Mouse (Mus musculus) MEL (cell line): Measurements from ENCODE around the gene Fer1l5. TPM values are rescaled to one million over a fixed set of nuclear protein-coding genes. Genes with fewer than 3 reads are reported as not detected.
A peak's percentile ranks its signal among the peaks of the same experiment; 100 is the strongest.

Experiments used
- DNase-seq: peaks from one replicate; pipeline ENCODE4 v3.0.0; 2011; ENCODE audit warnings: low read depth, low spot score
- H3K27ac ChIP-seq: 2 replicates; pipeline ENCODE4 v1.5.1; 2012; ENCODE audit warnings: low read depth, mild to moderate bottlenecking, control low read depth, low read length, moderate library complexity; ENCODE audit not compliant: control insufficient read depth
- H3K27me3 ChIP-seq, 2 experiments: fragments of 150-350 bp in 1 of 2; sonication (generic) in 1 of 2; 2 replicates each; pipeline ENCODE4 v1.6.1; 2012; ENCODE audit warnings: low read length in 2 of 2, mild to moderate bottlenecking in 2 of 2, improper control_type of control experiment in 1 of 2, moderate library complexity in 1 of 2; ENCODE audit not compliant: insufficient read depth in 2 of 2, control insufficient read depth in 1 of 2
- H3K36me3 ChIP-seq, 2 experiments: 2 replicates each; pipeline ENCODE4 v1.6.1; 2012 to 2014; ENCODE audit warnings: low read length in 2 of 2, improper control_type of control experiment in 1 of 2, inconsistent platforms in 1 of 2, mild to moderate bottlenecking in 1 of 2; ENCODE audit not compliant: insufficient read depth in 2 of 2, control insufficient read depth in 1 of 2
- H3K4me1 ChIP-seq, 2 experiments: fragments of 150-350 bp in 1 of 2; sonication (generic) in 1 of 2; 2 replicates each; pipeline ENCODE4 v1.6.1; 2012; ENCODE audit warnings: low read length in 2 of 2, improper control_type of control experiment in 1 of 2, mild to moderate bottlenecking in 1 of 2; ENCODE audit not compliant: insufficient read depth in 2 of 2, control insufficient read depth in 1 of 2
- H3K4me3 ChIP-seq, 2 experiments: fragments of 150-350 bp in 1 of 2; sonication (generic) in 1 of 2; 2 replicates each; pipeline ENCODE4 v1.5.1; 2012; ENCODE audit warnings: low read depth in 2 of 2, low read length in 2 of 2, mild to moderate bottlenecking in 2 of 2, moderate library complexity in 2 of 2, control low read depth in 1 of 2, improper control_type of control experiment in 1 of 2; ENCODE audit not compliant: control insufficient read depth in 1 of 2, insufficient read depth in 1 of 2
- H3K79me2 ChIP-seq: 2 replicates; pipeline ENCODE4 v1.6.1; 2012; ENCODE audit warnings: mild to moderate bottlenecking, low read length, moderate library complexity; ENCODE audit not compliant: control insufficient read depth, poor library complexity, insufficient read depth
- H3K9ac ChIP-seq: 2 replicates; pipeline ENCODE4 v1.6.1; 2012; ENCODE audit warnings: low read depth, mild to moderate bottlenecking, control low read depth, low read length, moderate library complexity; ENCODE audit not compliant: control insufficient read depth, poor library complexity, severe bottlenecking
- H3K9me3 ChIP-seq: fragments of 150-350 bp; sonication (generic); replicated peaks from 2 replicates; pipeline ENCODE4 v1.6.1; 2012; ENCODE audit warnings: mild to moderate bottlenecking, low read length, improper control_type of control experiment, moderate library complexity; ENCODE audit not compliant: insufficient read depth
- CHD2 ChIP-seq: IDR thresholded peaks from 2 replicates; pipeline ENCODE4 v1.6.1; 2011; ENCODE audit warnings: low read length, improper control_type of control experiment
- CTCF ChIP-seq, 3 experiments: IDR thresholded peaks in 2 of 3; conservative IDR thresholded peaks in 1 of 3; 2 replicates each; pipeline ENCODE4 v1.5.1; 2011 to 2012; ENCODE audit warnings: low read length in 3 of 3, low read depth in 2 of 3, mild to moderate bottlenecking in 2 of 3, improper control_type of control experiment in 1 of 3, inconsistent platforms in 1 of 3, mixed read lengths in 1 of 3, moderate library complexity in 1 of 3; ENCODE audit not compliant: control insufficient read depth in 1 of 3, insufficient read depth in 1 of 3, poor library complexity in 1 of 3, severe bottlenecking in 1 of 3
- E2F4 ChIP-seq: IDR thresholded peaks from 2 replicates; pipeline ENCODE4 v1.6.1; 2011; ENCODE audit warnings: low read depth, low read length, improper control_type of control experiment, borderline replicate concordance
- EP300 ChIP-seq, 2 experiments: IDR thresholded peaks; 2 replicates each; pipeline ENCODE4 v1.6.1; 2011; ENCODE audit warnings: improper control_type of control experiment in 2 of 2, low read length in 2 of 2, low read depth in 1 of 2, mild to moderate bottlenecking in 1 of 2
- ETS1 ChIP-seq: IDR thresholded peaks from 2 replicates; pipeline ENCODE4 v1.6.1; 2012; ENCODE audit warnings: low read depth, mild to moderate bottlenecking, inconsistent platforms, low read length, improper control_type of control experiment, moderate library complexity
- GABPA ChIP-seq: IDR thresholded peaks from 2 replicates; pipeline ENCODE4 v1.6.1; 2012; ENCODE audit warnings: low read depth, mild to moderate bottlenecking, inconsistent platforms, low read length, improper control_type of control experiment, moderate library complexity
- GATA1 ChIP-seq: IDR thresholded peaks from 2 replicates; pipeline ENCODE4 v1.6.1; 2011; ENCODE audit warnings: low read depth, low read length, improper control_type of control experiment
- KAT2A ChIP-seq: conservative IDR thresholded peaks from 2 replicates; pipeline ENCODE4 v1.6.1; 2012; ENCODE audit warnings: low read depth, low read length, improper control_type of control experiment, inconsistent platforms
- MAFK ChIP-seq: IDR thresholded peaks from 2 replicates; pipeline ENCODE4 v1.6.1; 2011; ENCODE audit warnings: low read depth, mild to moderate bottlenecking, low read length, improper control_type of control experiment, borderline replicate concordance
- MEF2A ChIP-seq: IDR thresholded peaks from 2 replicates; pipeline ENCODE4 v1.6.1; 2014; ENCODE audit warnings: low read depth, mild to moderate bottlenecking, inconsistent platforms, low read length, improper control_type of control experiment; ENCODE audit not compliant: poor library complexity, insufficient replicate concordance, severe bottlenecking; ENCODE audit errors: extremely low read depth
- MYC ChIP-seq: IDR thresholded peaks from 2 replicates; pipeline ENCODE4 v1.6.1; 2011; ENCODE audit warnings: low read depth, mild to moderate bottlenecking, low read length, improper control_type of control experiment, moderate library complexity
- NRF1 ChIP-seq: IDR thresholded peaks from 2 replicates; pipeline ENCODE4 v1.6.1; 2014; ENCODE audit warnings: low read depth, mild to moderate bottlenecking, inconsistent platforms, low read length, improper control_type of control experiment, moderate library complexity; ENCODE audit not compliant: poor library complexity, insufficient read depth, severe bottlenecking
- POLR2AphosphoS2 ChIP-seq: IDR thresholded peaks from 2 replicates; pipeline ENCODE4 v1.6.1; 2011; ENCODE audit warnings: low read length, improper control_type of control experiment
- RAD21 ChIP-seq: IDR thresholded peaks from 2 replicates; pipeline ENCODE4 v1.6.1; 2011; ENCODE audit warnings: mild to moderate bottlenecking, low read depth, low read length, improper control_type of control experiment
- RCOR1 ChIP-seq: IDR thresholded peaks from 2 replicates; pipeline ENCODE4 v1.6.1; 2012; ENCODE audit warnings: low read depth, mild to moderate bottlenecking, inconsistent platforms, low read length, improper control_type of control experiment
- SIN3A ChIP-seq: IDR thresholded peaks from 2 replicates; pipeline ENCODE4 v1.6.1; 2012; ENCODE audit warnings: low read length, improper control_type of control experiment, inconsistent platforms
- SMC3 ChIP-seq: IDR thresholded peaks from 2 replicates; pipeline ENCODE4 v1.6.1; 2011; ENCODE audit warnings: low read depth, low read length, improper control_type of control experiment
- TBP ChIP-seq: IDR thresholded peaks from 2 replicates; pipeline ENCODE4 v1.8.0; 2011; ENCODE audit warnings: low read depth, low read length, improper control_type of control experiment
- TCF12 ChIP-seq: IDR thresholded peaks from 2 replicates; pipeline ENCODE4 v1.6.1; 2014; ENCODE audit warnings: low read depth, mild to moderate bottlenecking, inconsistent platforms, low read length, improper control_type of control experiment, moderate library complexity
- UBTF ChIP-seq: IDR thresholded peaks from 2 replicates; pipeline ENCODE4 v1.6.1; 2012; ENCODE audit warnings: low read depth, mild to moderate bottlenecking, inconsistent platforms, low read length, improper control_type of control experiment, moderate library complexity, borderline replicate concordance; ENCODE audit not compliant: insufficient read depth
- USF1 ChIP-seq: IDR thresholded peaks from 2 replicates; pipeline ENCODE4 v1.6.1; 2014; ENCODE audit warnings: low read depth, mild to moderate bottlenecking, inconsistent platforms, low read length, improper control_type of control experiment, moderate library complexity
- ZKSCAN1 ChIP-seq: IDR thresholded peaks from 2 replicates; pipeline ENCODE4 v1.6.1; 2012; ENCODE audit warnings: low read depth, mild to moderate bottlenecking, inconsistent platforms, low read length, improper control_type of control experiment, moderate library complexity
- ZMIZ1 ChIP-seq: IDR thresholded peaks from 2 replicates; pipeline ENCODE4 v1.6.1; 2012; ENCODE audit warnings: low read depth, mild to moderate bottlenecking, inconsistent platforms, low read length, improper control_type of control experiment, moderate library complexity
- polyA plus RNA-seq, 2 experiments: library from polyadenylated mRNA; stranded (reverse) in 1 of 2; unstranded in 1 of 2; fragments of >175 nt in 1 of 2; fragments of >200 nt in 1 of 2; gene quantifications; 2 replicates each; pipeline versions ENCODE4 v1.2.1 to v1.2.4; 2012; ENCODE audit warnings: low replicate concordance in 2 of 2, low read depth in 1 of 2; ENCODE audit not compliant: insufficient read length in 2 of 2, insufficient read depth in 1 of 2, missing spikeins in 1 of 2
- total RNA-seq: library from RNA; depleted of rRNA; stranded (reverse); fragments of 300-350 nt; gene quantifications from 2 replicates; pipeline ENCODE4 v1.2.3, GENCODE M21; 2012

Fer1l5 gene
- total and polyA plus RNA-seq, 3 experiments, result 2.3 TPM; not detected in 2

- no peak for TF ChIP-seq USF1
- TF ChIP-seq ZMIZ1, result no peak
- TF ChIP-seq ZKSCAN1, result no peak
- TF ChIP-seq TBP, result no peak
- TF ChIP-seq SIN3A, result no peak
- no peak for TF ChIP-seq POLR2AphosphoS2
- no peak for TF ChIP-seq UBTF
- no peak for TF ChIP-seq ETS1
- no peaks in the 10 kb centered on the region for H3K9me3 ChIP-seq
- no peak overlapping the region for H3K4me3 ChIP-seq
- no peaks in the 10 kb centered on the region for H3K27me3 ChIP-seq
- H3K36me3 ChIP-seq, result peaks cover 0 to 18% of the 10 kb centered on the region in 2 experiments; a peak in 2 of 4 replicates
- H3K4me1 ChIP-seq, result peaks cover 7 to 29% of the 10 kb centered on the region in 2 experiments
- H3K9ac ChIP-seq, result peak overlapping the region; percentile 17; the same call in 1 of the 2 replicates
- H3K27ac ChIP-seq, result no peak overlapping the region
- DNase-seq, result peak; percentile 34
- no peaks in the 10 kb centered on the region for H3K79me2 ChIP-seq
These were observed 85.4 kb downstream of the Fer1l5 start for GRCm38 (mm10) chr1:36457388-36458014.

GRCm38 (mm10) chr1:36458169-36458568, 86.1 kb downstream of the Fer1l5 start:
- TF ChIP-seq EP300 (IDR thresholded peaks at IDR 0.05; ENCODE audit: low read depth in 1 of 2, low read length in 2 of 2), result no peak
- TF ChIP-seq NRF1, result no peak
- TF ChIP-seq MEF2A, result no peak
- TF ChIP-seq USF1, result no peak
- TF ChIP-seq CHD2, result no peak
- TF ChIP-seq KAT2A, result no peak
- TF ChIP-seq CTCF (IDR thresholded peaks at IDR 0.05 in 2 of 3, conservative IDR thresholded peaks at IDR 0.05 in 1 of 3; ENCODE audit: control insufficient read depth in 1 of 3, insufficient read depth in 1 of 3, low read depth in 2 of 3, low read length in 3 of 3, poor library complexity in 1 of 3, severe bottlenecking in 1 of 3), result no peak
- TF ChIP-seq SMC3, result no peak
- no peak for TF ChIP-seq RCOR1
- TF ChIP-seq GATA1, result no peak
- TF ChIP-seq MYC, result no peak
- no peak for TF ChIP-seq E2F4
- no peak for TF ChIP-seq GABPA
- no peak for TF ChIP-seq MAFK
- no peak for TF ChIP-seq TCF12
- TF ChIP-seq ZKSCAN1, result no peak
- no peak for TF ChIP-seq UBTF
- TF ChIP-seq RAD21, result no peak
- TF ChIP-seq, all 39 proteins: peak for 0
- H3K9ac ChIP-seq, result no peak overlapping the region

More at GRCm38 (mm10) chr1:36458169-36458568, 86.1 kb downstream of the Fer1l5 start:
- peaks cover 0 to 17% of the 10 kb centered on the region in 2 experiments; a peak in 2 of 4 replicates for H3K36me3 ChIP-seq
- no peak overlapping the region for H3K27ac ChIP-seq
- H3K79me2 ChIP-seq, result no peaks in the 10 kb centered on the region
- no peaks in the 10 kb centered on the region for H3K27me3 ChIP-seq
- DNase-seq, result peak; percentile 43
- peaks cover 7 to 29% of the 10 kb centered on the region in 2 experiments for H3K4me1 ChIP-seq
- no peak overlapping the region for H3K4me3 ChIP-seq
- no peaks in the 10 kb centered on the region for H3K9me3 ChIP-seq
